ENCODE assay signal across 12 mouse cellular contexts in the genomic region with DNA sequence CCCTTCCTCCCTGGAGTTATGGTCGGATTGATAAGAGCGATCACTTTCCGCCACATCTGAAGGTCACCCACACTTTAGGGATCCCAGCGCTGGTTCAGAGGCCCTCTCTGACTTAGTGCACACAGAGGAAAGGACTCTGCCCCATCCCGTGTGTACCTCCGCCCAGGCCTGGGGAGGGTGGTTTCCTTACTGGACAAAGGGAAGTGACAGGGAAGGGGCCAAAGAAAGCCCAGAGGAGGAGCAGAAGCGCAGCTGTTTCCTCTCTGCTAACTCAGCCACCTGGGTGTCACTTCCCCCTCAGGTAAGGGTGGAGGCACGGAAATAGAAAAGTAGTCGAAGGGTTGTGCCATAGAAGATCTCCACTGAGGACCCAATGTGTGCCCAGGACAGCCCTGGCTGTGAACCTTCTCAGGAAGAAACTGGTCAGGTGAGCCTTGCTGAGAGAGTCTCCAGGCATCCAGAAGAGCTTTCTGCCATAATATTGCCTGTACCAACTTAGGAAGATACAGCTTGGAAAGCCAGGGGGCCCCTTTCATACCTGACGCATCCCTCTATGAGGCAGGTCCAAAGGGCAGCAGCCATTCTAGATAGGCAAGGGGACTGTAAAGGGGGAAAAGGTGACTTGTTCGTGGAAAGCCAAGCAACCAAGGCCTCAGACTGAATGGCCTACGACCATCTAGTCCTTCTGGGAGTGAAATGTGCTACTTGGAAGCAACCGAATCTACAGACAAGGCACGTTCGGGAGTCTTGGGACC. TPM values are rescaled to one million over a fixed set of nuclear protein-coding genes. Genes with fewer than 3 reads are reported as not detected.
DNase-seq lines count a peak whose midpoint lies in the region; ATAC-seq and TF ChIP-seq lines count a peak whose summit lies in the region.
"Had no signal": no experiment of that assay in that cellular context is flagged by ENCODE, and none has a peak within 500 bp of the region (broad histone marks: within the 10 kb centered on the region; RNA-seq: fewer than 3 reads in every experiment).

No protein-coding gene starts in this region.

- H3K36me3 ChIP-seq in thymus, adult 2 months (ENCODE audit: control insufficient read depth, insufficient read depth, low read length): no peaks in the 10 kb centered on the region
- H3K36me3 ChIP-seq in heart, embryonic 16.5 days (ENCODE audit: control insufficient read depth, insufficient read depth): no peaks in the 10 kb centered on the region
- no peaks in the 10 kb centered on the region for H3K36me3 ChIP-seq in liver, embryonic 15.5 days (replicated peaks)
- H3K36me3 ChIP-seq: embryonic facial prominence, embryonic 12.5 days had no signal

- H3K4me3 ChIP-seq in thymus, adult 2 months (ENCODE audit: control insufficient read depth, insufficient read depth, low read length): no peak overlapping the region
- no peak overlapping the region for H3K4me3 ChIP-seq in heart, embryonic 16.5 days (ENCODE audit: low read length)
- H3K4me3 ChIP-seq in liver, embryonic 15.5 days (replicated peaks): no peak overlapping the region
- H3K4me3 ChIP-seq: embryonic facial prominence, embryonic 12.5 days had no signal

- ATAC-seq in heart, embryonic 16.5 days (replicated peaks; ENCODE audit: extremely low read depth, insufficient read depth, low FRiP score): no peak
- peak; percentile 29; the same call in 1 of the 2 replicates for ATAC-seq in liver, embryonic 15.5 days (ENCODE audit: insufficient read depth)
- no peak for ATAC-seq in cerebellum, adult (ENCODE audit: insufficient number of reproducible peaks, low FRiP score, low TSS enrichment)

- TF ChIP-seq CTCF in thymus, adult 2 months (IDR thresholded peaks at IDR 0.05; ENCODE audit: borderline replicate concordance, control insufficient read depth, extremely low read depth, insufficient read depth, low read length, poor library complexity): no peak

- WGBS in thymus, adult 2 months: 76% methylated on average over 15 of the region's 15 CpGs
- WGBS in heart, embryonic 16.5 days: 63% methylated on average over 15 of the region's 15 CpGs
- 39% methylated on average over 15 of the region's 15 CpGs for WGBS in liver, embryonic 15.5 days (ENCODE audit: insufficient replicate concordance)

- H3K9ac ChIP-seq in heart, embryonic 16.5 days (ENCODE audit: low read length): peak overlapping the region; percentile 61
- 0 out of 2 replicates have a peak overlapping the region, but pooled peaks have one; percentile 11 for H3K9ac ChIP-seq in liver, embryonic 15.5 days
- H3K9ac ChIP-seq: embryonic facial prominence, embryonic 12.5 days had no signal

- DNase-seq in thymus, adult 2 months: no peak
- DNase-seq in thymus, postnatal 14 days: no peak
- no peak for DNase-seq in thymus, adult 18-20 months
- DNase-seq in spleen, postnatal 10 days (ENCODE audit: low spot score in 2 of 2): no peak
- DNase-seq: gastrocnemius, postnatal 10 days; right cerebral cortex, adult 18-20 months; thymus, postnatal 36 days had no signal

- H3K4me2 ChIP-seq in heart, embryonic 16.5 days (ENCODE audit: low read depth, low read length): peak overlapping the region; percentile 22; the same call in 1 of the 2 replicates
- H3K4me2 ChIP-seq in liver, embryonic 15.5 days: peak overlapping the region; percentile 21
- H3K4me2 ChIP-seq: embryonic facial prominence, embryonic 12.5 days; midbrain, embryonic 11.5 days had no signal

- no peaks in the 10 kb centered on the region for H3K27me3 ChIP-seq in thymus, adult 2 months (ENCODE audit: control insufficient read depth, insufficient read depth, low read length)
- H3K27me3 ChIP-seq in heart, embryonic 16.5 days (ENCODE audit: control insufficient read depth, insufficient read depth, low read length): no peaks in the 10 kb centered on the region
- H3K27me3 ChIP-seq in liver, embryonic 15.5 days: no peaks in the 10 kb centered on the region; the same call in 1 of the 2 replicates
- H3K27me3 ChIP-seq: embryonic facial prominence, embryonic 12.5 days had no signal

- peaks cover 75% of the 10 kb centered on the region for H3K4me1 ChIP-seq in thymus, adult 2 months (replicated peaks; ENCODE audit: control insufficient read depth, insufficient read depth, low read length)
- peaks cover 94% of the 10 kb centered on the region for H3K4me1 ChIP-seq in heart, embryonic 16.5 days (ENCODE audit: control insufficient read depth, insufficient read depth, low read length)
- H3K4me1 ChIP-seq in liver, embryonic 15.5 days (replicated peaks): peaks cover 79% of the 10 kb centered on the region

- H3K27ac ChIP-seq in thymus, adult 2 months (ENCODE audit: control insufficient read depth, insufficient read depth, low read length): peak overlapping the region; percentile 16; the same call in 1 of the 2 replicates
- H3K27ac ChIP-seq in heart, embryonic 16.5 days (ENCODE audit: low read length): peak overlapping the region; percentile 92
- H3K27ac ChIP-seq in liver, embryonic 15.5 days (replicated peaks): peak overlapping the region; percentile 41; the same call in 1 of the 2 replicates

- no peak for TF ChIP-seq POLR2A in thymus, adult 2 months (IDR thresholded peaks at IDR 0.05; ENCODE audit: control insufficient read depth, extremely low read depth, insufficient read depth, low read length, poor library complexity)

- no peaks in the 10 kb centered on the region for H3K9me3 ChIP-seq in heart, embryonic 16.5 days (replicated peaks; ENCODE audit: control insufficient read depth, low read length)
- H3K9me3 ChIP-seq in liver, embryonic 15.5 days (replicated peaks): no peaks in the 10 kb centered on the region
- H3K9me3 ChIP-seq: embryonic facial prominence, embryonic 12.5 days had no signal

RNA-seq across cellular contexts. Expression of a gene that starts 9.0 kb away (rescaled TPM):
- polyA plus RNA-seq in thymus, adult 2 months (2012; rRNA removed): 19.4 and 21.0 TPM in 2 replicates
- polyA plus RNA-seq in heart, embryonic 16.5 days (2015; fragmentation: Nextera tagmentation; extraction: Ambion mirVana): 4.5 and 6.3 TPM in 2 replicates
- 0.50 and 0.63 TPM in 2 replicates for polyA plus RNA-seq in liver, embryonic 15.5 days (2015; fragmentation: Nextera tagmentation; extraction: Ambion mirVana)

Comparison
In these comparisons a context has a peak if more than half of its experiments do, and no peak if none do; other contexts are left out.
1. H3K27ac ChIP-seq: peak in every context shown above with its lines; median percentile 92 in heart, embryonic 16.5 days; 41 in liver, embryonic 15.5 days; 16 in thymus, adult 2 months.